Mouse (Mus musculus) midbrain, postnatal 0 days (tissue): ENCODE data around the gene AL732309.1. TPM values are rescaled to one million over a fixed set of nuclear protein-coding genes. Genes with fewer than 3 reads are reported as not detected.
A peak's percentile ranks its signal among the peaks of the same experiment; 100 is the strongest.

Experiments
- ATAC-seq: fragments of 200-750 bp; cut with Nextera tagmentation; 2 replicates; pipeline ENCODE4 v1.8.0; 2017; ENCODE audit warnings: moderate number of reproducible peaks, mild to moderate bottlenecking, moderate TSS enrichment, moderate library complexity; ENCODE audit not compliant: low FRiP score
- DNase-seq: peaks from one replicate; pipeline ENCODE4 v3.0.0-alpha.2; 2015; ENCODE audit warnings: low spot score
- H3K27ac ChIP-seq: fragments of 300-500 bp; sonication (generic); 2 replicates; pipeline ENCODE4 v1.5.1; 2014; ENCODE audit warnings: low read depth, mild to moderate bottlenecking, low read length, mixed read lengths
- H3K27me3 ChIP-seq: fragments of 300-500 bp; sonication (generic); 2 replicates; pipeline ENCODE4 v1.6.1; 2014; ENCODE audit warnings: low read length, control low read depth, mixed read lengths; ENCODE audit not compliant: insufficient read depth
- H3K36me3 ChIP-seq: fragments of 300-500 bp; sonication (generic); 2 replicates; pipeline ENCODE4 v1.6.1; 2014; ENCODE audit warnings: low read length, control low read depth, mixed read lengths; ENCODE audit not compliant: insufficient read depth
- H3K4me1 ChIP-seq: fragments of 300-500 bp; sonication (generic); 2 replicates; pipeline ENCODE4 v1.6.1; 2014; ENCODE audit warnings: mild to moderate bottlenecking, control low read depth, antibody characterized with exemption, low read length, mixed read lengths; ENCODE audit not compliant: insufficient read depth
- H3K4me2 ChIP-seq: fragments of 300-500 bp; sonication (generic); 2 replicates; pipeline ENCODE4 v1.6.1; 2014; ENCODE audit warnings: low read depth, mild to moderate bottlenecking, low read length, mixed read lengths; ENCODE audit not compliant: poor library complexity, severe bottlenecking
- H3K4me3 ChIP-seq: fragments of 300-500 bp; sonication (generic); 2 replicates; pipeline ENCODE4 v1.5.1; 2014; ENCODE audit warnings: low read depth, mild to moderate bottlenecking, low read length, moderate library complexity
- H3K9ac ChIP-seq: fragments of 300-500 bp; sonication (generic); replicated peaks from 2 replicates; pipeline ENCODE4 v1.6.1; 2014; ENCODE audit warnings: mild to moderate bottlenecking, low read length, moderate library complexity, mixed read lengths; ENCODE audit not compliant: poor library complexity, severe bottlenecking
- H3K9me3 ChIP-seq: fragments of 300-500 bp; sonication (generic); 2 replicates; pipeline ENCODE4 v1.6.1; 2016; ENCODE audit warnings: low read length, control low read depth
- CTCF ChIP-seq: IDR thresholded peaks from 2 replicates; pipeline ENCODE4 v1.5.1; 2016; ENCODE audit warnings: antibody characterized with exemption, mild to moderate bottlenecking
- WGBS: fragments of 180-500 bp; shearing (Covaris S2); extraction: QIAGEN DNeasy Blood & Tissue Kit; methylation state at CpG from one replicate; pipeline ENCODE4 v1.1.7; 2014; 5-methylcytosine and 5-hydroxymethylcytosine counted together
- polyA plus RNA-seq: library from polyadenylated mRNA; unstranded; fragments of >200 nt; fragmentation: Nextera tagmentation; extraction: Ambion mirVana; gene quantifications from 2 replicates; pipeline ENCODE4 v1.2.1, GENCODE M21; 2015
- total RNA-seq: library from RNA; depleted of rRNA; stranded (reverse); fragments of >200 nt; gene quantifications from 2 replicates; pipeline ENCODE4 v1.2.3, GENCODE M21; 2014

Gene AL732309.1
- total and polyA plus RNA-seq, 2 experiments from 2014 or later, result 3.0 to 7.3 TPM

DNA sequence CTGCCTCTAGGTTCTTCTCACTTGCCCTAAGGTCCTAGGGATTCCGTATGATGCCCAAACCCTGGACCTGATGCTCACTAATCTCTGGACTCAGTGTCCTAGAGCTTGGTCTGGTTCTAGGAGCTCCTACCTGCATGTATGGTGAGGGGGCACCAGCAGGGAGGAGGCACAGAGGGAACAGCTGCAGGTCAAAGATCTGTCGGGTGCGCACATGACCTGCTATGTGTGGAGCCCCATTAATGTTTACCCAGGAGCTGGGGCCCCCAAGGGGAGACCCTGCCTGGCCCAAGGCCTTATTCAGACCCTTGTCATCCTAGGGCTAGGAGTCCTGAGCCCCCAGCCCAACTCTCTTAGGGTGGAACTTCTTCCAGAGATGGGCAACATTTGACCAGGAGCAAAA, 12.6 kb downstream of the AL732309.1 start, which contains the start of gene Slc34a3:
TSS of gene Slc34a3 (minus strand) at position 315 of the 400 bp plus-strand sequence.
- H3K4me2 ChIP-seq, result no peak within 1 kb of the TSS
- no peak within 1 kb of the TSS for H3K27ac ChIP-seq
- H3K9me3 ChIP-seq, result no peaks in the 10 kb centered on the region
- ATAC-seq (no peak), DNase-seq (no peak)
- 87% methylated on average over 3 of the region's 3 CpGs for WGBS
- H3K36me3 ChIP-seq, result no peaks in the 10 kb centered on the region
- TF ChIP-seq CTCF, result no peak
- no peaks in the 10 kb centered on the region; the same call in 1 of the 2 replicates for H3K4me1 ChIP-seq
- H3K4me3 ChIP-seq, result no peak within 1 kb of the TSS
- H3K9ac ChIP-seq, result no peak within 1 kb of the TSS
- H3K27me3 ChIP-seq, result no peaks in the 10 kb centered on the region; the same call in 1 of the 2 replicates

DNA sequence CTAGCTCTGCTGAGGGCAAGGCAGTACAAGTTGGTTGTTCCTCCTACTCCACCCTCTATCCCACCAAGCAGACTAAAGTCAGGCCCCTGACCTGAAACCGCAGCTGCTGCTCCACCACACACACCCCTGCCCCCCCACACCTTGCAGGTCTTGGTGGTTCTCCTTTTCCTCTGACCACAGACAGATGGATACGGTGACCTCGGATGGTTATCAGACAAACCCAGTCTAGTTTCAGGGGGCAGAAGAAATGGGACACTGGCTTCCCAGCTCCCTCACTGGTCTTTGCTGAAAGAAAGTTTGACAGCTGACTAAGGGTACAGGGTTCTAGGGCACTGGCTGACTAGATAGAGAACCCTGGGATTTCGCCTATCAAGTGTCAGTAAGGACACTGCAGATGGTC, 13.2 kb downstream of the AL732309.1 start:
- 78% methylated on average over 4 of the region's 4 CpGs for WGBS
- no peak for TF ChIP-seq CTCF
- no peaks in the 10 kb centered on the region for H3K9me3 ChIP-seq
- H3K4me3 ChIP-seq, result no peak overlapping the region
- H3K4me2 ChIP-seq, result no peak overlapping the region
- ATAC-seq (no peak), DNase-seq (no peak)
- H3K4me1 ChIP-seq, result no peaks in the 10 kb centered on the region; the same call in 1 of the 2 replicates
- no peak overlapping the region for H3K9ac ChIP-seq
- H3K27ac ChIP-seq, result no peak overlapping the region
- H3K36me3 ChIP-seq, result no peaks in the 10 kb centered on the region
- no peaks in the 10 kb centered on the region; the same call in 1 of the 2 replicates for H3K27me3 ChIP-seq

DNA sequence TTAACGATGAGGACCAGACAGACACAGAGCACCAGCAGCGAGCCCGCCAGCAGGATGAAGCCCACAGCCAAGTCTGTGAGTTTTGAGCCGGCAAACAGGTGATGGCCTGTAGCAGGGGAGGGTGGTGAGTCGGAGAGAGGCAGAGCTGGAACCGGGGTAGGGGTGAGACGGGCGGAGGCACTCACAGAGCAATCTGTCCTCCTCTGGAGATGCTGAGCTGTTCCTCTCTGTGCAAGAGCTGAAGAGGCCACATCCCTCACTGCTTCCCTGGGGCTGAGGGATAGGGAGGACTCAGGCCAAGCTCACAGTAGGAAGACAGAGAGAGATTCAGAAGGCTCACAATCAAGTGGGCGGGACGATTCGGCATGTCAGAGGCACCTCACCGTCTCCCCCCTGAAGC, 15.6 kb downstream of the AL732309.1 start:
- H3K4me3 ChIP-seq, result no peak overlapping the region
- H3K9ac ChIP-seq, result no peak overlapping the region
- no peaks in the 10 kb centered on the region for H3K36me3 ChIP-seq
- ATAC-seq, result no peak
- H3K4me1 ChIP-seq, result no peaks in the 10 kb centered on the region; the same call in 1 of the 2 replicates
- WGBS, result 50% methylated on average over 12 of the region's 12 CpGs
- TF ChIP-seq CTCF, result no peak
- H3K9me3 ChIP-seq, result no peaks in the 10 kb centered on the region
- no peak overlapping the region for H3K4me2 ChIP-seq
- no peak overlapping the region for H3K27ac ChIP-seq
- DNase-seq, result no peak
- no peaks in the 10 kb centered on the region; the same call in 1 of the 2 replicates for H3K27me3 ChIP-seq

DNA sequence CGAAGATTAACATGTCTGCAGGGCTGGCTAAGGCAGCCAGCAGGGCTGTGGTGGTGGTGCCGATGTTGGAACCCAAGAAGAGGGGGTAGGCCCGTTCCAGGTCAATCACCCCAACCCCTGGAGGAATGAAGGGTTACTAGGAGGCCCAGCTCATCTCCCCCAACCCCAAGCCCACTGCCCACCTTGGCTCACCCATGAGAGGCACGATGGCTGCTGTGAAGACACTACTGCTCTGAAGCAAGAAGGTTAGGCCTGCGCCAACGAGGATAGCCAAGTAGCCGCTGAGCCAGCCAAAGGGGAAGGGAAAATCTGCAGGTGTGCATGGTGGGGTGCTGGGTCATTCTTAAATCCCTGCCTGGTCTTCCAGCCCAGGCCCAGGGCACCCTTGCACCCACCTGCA, 16.1 kb downstream of the AL732309.1 start:
- no peak overlapping the region for H3K27ac ChIP-seq
- no peak for DNase-seq
- ATAC-seq, result no peak
- H3K27me3 ChIP-seq, result no peaks in the 10 kb centered on the region
- no peaks in the 10 kb centered on the region for H3K36me3 ChIP-seq
- no peak for TF ChIP-seq CTCF
- WGBS, result 90% methylated on average over 7 of the region's 7 CpGs
- no peaks in the 10 kb centered on the region; the same call in 1 of the 2 replicates for H3K4me1 ChIP-seq
- H3K4me2 ChIP-seq, result no peak overlapping the region
- H3K4me3 ChIP-seq, result no peak overlapping the region
- no peaks in the 10 kb centered on the region for H3K9me3 ChIP-seq
- H3K9ac ChIP-seq, result no peak overlapping the region

DNA sequence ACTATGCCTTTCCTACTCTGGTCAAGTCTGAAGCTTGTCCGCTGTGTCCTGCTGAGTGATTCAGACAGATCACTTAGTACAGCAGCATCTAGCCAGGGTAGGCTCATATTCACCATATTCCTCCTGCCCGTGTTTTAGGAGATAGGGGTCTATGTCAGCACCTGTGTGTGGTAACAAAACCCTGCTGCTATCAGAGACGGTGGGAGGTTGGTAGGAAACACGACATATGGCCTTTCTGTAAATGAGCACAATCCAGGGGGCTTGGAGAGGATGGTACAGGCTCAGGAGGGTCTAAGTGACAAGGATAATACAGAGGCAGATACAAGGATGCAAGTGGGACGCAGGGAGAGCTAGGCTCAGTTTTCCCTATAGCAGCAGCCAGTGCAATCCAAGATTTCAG, 17.1 kb downstream of the AL732309.1 start:
- no peak for TF ChIP-seq CTCF
- DNase-seq (no peak), ATAC-seq (no peak)
- Histone ChIP-seq H3K4me2 (no peak overlapping the region), H3K27ac (no peak overlapping the region), H3K9ac (no peak overlapping the region), H3K36me3 (no peaks in the 10 kb centered on the region), H3K9me3 (no peaks in the 10 kb centered on the region), H3K27me3 (no peaks in the 10 kb centered on the region), H3K4me3 (no peak overlapping the region), H3K4me1 (no peaks in the 10 kb centered on the region; the same call in 1 of the 2 replicates)
- 79% methylated on average over 5 of the region's 5 CpGs for WGBS

DNA sequence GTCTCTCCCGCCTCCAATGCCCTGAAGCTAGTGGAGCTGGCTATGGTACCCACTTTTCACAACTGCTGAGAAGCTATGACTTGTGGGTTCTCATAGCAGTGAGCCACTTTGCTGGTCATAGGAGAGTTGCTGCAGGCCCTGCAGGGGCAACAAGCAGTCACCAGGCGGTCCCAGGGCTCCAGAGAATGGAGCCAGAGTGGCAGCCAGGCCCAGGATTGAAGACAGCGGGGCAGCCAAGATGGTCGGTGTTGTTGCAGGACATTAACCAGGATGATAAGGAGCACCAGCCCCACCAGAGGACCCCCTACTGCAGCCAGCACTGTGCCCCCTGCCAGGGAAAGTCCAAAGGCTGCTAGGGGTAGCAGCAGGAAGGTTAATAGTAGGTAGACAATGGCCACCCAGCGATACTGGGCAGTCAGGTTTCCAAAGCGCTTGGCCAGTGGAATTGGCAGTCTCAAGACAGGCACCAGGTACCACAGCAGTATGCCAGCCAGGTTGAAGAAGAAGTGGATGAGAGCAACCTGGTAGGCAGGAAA, 17.6 kb downstream of the AL732309.1 start:
- H3K9ac ChIP-seq, result no peak overlapping the region
- H3K4me3 ChIP-seq, result no peak overlapping the region
- peak overlapping the region; percentile 4 for H3K4me2 ChIP-seq
- no peaks in the 10 kb centered on the region for H3K9me3 ChIP-seq
- no peak for TF ChIP-seq CTCF
- no peaks in the 10 kb centered on the region for H3K27me3 ChIP-seq
- H3K4me1 ChIP-seq, result no peaks in the 10 kb centered on the region; the same call in 1 of the 2 replicates
- peak overlapping the region; percentile 8; the same call in 1 of the 2 replicates for H3K27ac ChIP-seq
- ATAC-seq, result no peak
- no peak for DNase-seq
- H3K36me3 ChIP-seq, result no peaks in the 10 kb centered on the region
- WGBS, result 69% methylated on average over 6 of the region's 6 CpGs
